Mouse (Mus musculus): ENCODE results near the gene Zbtb40. TPM values are rescaled to one million over a fixed set of nuclear protein-coding genes. Genes with fewer than 3 reads are reported as not detected.

Gene Zbtb40
- polyA plus RNA-seq, 1 experiment from 2014 or later, result 0.56 TPM

DNA sequence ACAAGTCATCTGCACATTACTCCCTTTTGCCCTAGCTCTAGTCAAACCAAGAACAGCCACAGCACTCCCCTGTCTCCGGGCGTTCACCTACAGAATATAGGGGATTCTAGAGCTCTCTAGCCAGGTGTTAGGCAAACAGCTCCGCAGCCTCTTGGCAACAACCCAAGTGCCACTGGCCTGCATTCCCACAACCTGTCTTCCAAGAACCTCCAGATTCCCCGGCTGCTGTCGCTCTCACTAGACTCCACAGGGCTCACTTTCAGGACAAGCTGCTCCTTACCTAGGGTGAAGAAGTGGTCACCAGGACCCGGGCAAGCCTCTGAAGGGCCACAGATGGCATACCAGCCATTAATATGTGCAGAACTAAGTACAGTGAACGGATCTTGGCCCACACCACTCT, 17.3 kb downstream of the Zbtb40 start:
- Histone ChIP-seq H3K9ac (replicated peaks) (no peak overlapping the region), H3K36me3 (replicated peaks; ENCODE audit: insufficient read depth, low read length) (no peaks in the 10 kb centered on the region), H3K27ac (ENCODE audit: low read depth) (no peak overlapping the region), H3K4me3 (ENCODE audit: low read depth, low read length) (no peak overlapping the region), H3K27me3 (ENCODE audit: insufficient read depth, low read length) (no peaks in the 10 kb centered on the region), H3K9me3 (ENCODE audit: low read length) (no peaks in the 10 kb centered on the region), H3K4me1 (ENCODE audit: insufficient read depth) (no peaks in the 10 kb centered on the region; the same call in 1 of the 2 replicates), H3K4me2 (ENCODE audit: low read depth, low read length) (no peak overlapping the region)
- TF ChIP-seq CTCF (IDR thresholded peaks at IDR 0.05; ENCODE audit: low read depth) (no peak), EP300 (IDR thresholded peaks at IDR 0.05; ENCODE audit: low read depth) (no peak)
- WGBS (ENCODE audit: insufficient replicate concordance), result 73% methylated on average over 7 of the region's 7 CpGs
- no peak for ATAC-seq
- DNase-seq, result no peak

DNA sequence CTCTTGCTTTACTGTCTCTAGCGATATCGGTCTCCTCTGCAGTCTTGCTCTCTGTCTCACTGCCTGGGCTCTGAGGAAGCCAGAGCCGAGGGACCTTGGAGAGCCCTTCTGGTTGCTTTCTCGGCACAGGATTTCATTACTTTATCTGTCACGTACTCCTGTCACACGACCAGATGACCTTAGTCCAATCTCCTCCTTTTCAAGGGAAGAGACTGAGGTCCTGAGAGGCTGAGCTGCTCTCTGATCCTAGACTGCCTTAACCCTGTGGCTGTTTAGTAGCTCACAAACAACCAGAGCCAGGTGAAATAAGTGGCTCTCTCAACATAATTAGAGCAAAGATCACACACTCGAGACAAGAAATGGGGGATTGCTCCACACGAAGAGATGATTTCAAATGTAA, 19.3 kb downstream of the Zbtb40 start:
- H3K4me1 ChIP-seq (ENCODE audit: insufficient read depth), result peaks cover 2% of the 10 kb centered on the region; the same call in 1 of the 2 replicates
- H3K36me3 ChIP-seq (replicated peaks; ENCODE audit: insufficient read depth, low read length), result no peaks in the 10 kb centered on the region
- no peak overlapping the region for H3K4me2 ChIP-seq (ENCODE audit: low read depth, low read length)
- ATAC-seq, result no peak
- no peaks in the 10 kb centered on the region for H3K9me3 ChIP-seq (ENCODE audit: low read length)
- DNase-seq, result no peak
- H3K27me3 ChIP-seq (ENCODE audit: insufficient read depth, low read length), result no peaks in the 10 kb centered on the region
- H3K9ac ChIP-seq (replicated peaks), result no peak overlapping the region
- WGBS (ENCODE audit: insufficient replicate concordance), result 60% methylated on average over 8 of the region's 8 CpGs
- no peak for TF ChIP-seq EP300 (IDR thresholded peaks at IDR 0.05; ENCODE audit: low read depth)
- no peak for TF ChIP-seq CTCF (IDR thresholded peaks at IDR 0.05; ENCODE audit: low read depth)
- H3K4me3 ChIP-seq (ENCODE audit: low read depth, low read length), result no peak overlapping the region
- H3K27ac ChIP-seq (ENCODE audit: low read depth), result no peak overlapping the region

DNA sequence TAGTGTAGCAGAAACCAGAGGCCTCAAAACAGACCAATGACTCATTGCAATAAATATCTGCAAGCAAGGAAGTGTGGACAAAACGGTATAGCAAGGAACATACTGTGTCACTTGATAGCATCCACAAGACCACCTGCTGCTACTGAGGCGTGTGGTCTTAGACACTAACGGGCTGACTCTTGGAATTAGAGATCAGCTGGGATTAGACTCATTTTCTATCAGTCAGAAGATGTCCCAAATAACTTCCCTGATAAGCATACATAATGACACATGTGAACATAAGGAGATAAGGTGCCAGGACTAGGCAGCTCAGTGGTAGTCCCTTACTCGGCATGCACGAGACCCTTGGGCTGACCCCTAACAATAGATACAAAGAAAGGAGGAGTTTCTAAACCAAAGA, 21.6 kb downstream of the Zbtb40 start:
- Histone ChIP-seq H3K9me3 (ENCODE audit: low read length) (no peaks in the 10 kb centered on the region), H3K4me3 (ENCODE audit: low read depth, low read length) (no peak overlapping the region), H3K4me1 (ENCODE audit: insufficient read depth) (peaks cover 2% of the 10 kb centered on the region; the same call in 1 of the 2 replicates), H3K9ac (replicated peaks) (no peak overlapping the region), H3K27ac (ENCODE audit: low read depth) (no peak overlapping the region), H3K4me2 (ENCODE audit: low read depth, low read length) (no peak overlapping the region), H3K36me3 (replicated peaks; ENCODE audit: insufficient read depth, low read length) (no peaks in the 10 kb centered on the region), H3K27me3 (ENCODE audit: insufficient read depth, low read length) (no peaks in the 10 kb centered on the region)
- ATAC-seq (no peak; the same call in 1 of the 2 replicates), DNase-seq (no peak)
- 60% methylated on average over 5 of the region's 5 CpGs for WGBS (ENCODE audit: insufficient replicate concordance)
- TF ChIP-seq CTCF (IDR thresholded peaks at IDR 0.05; ENCODE audit: low read depth), result no peak
- TF ChIP-seq EP300 (IDR thresholded peaks at IDR 0.05; ENCODE audit: low read depth), result no peak

DNA sequence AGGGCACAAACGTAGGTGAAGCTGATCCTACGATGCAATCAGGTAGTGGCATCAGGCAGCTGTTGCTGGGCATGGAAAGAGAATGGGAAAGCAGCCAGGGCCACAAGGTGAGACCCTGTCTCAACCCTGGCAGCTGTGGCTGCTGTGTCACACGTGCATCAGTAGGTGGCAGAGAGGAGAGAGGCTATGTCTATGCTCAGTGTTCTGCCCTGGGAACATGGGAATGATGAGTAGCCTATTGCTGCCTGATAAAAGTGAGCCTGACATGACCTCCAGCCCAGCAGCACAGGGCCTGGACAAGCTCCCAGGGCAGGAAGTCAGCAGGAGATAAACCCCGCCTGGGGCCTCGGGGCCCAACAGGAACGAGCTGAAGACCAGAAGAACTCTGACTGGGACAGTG, 23.0 kb downstream of the Zbtb40 start:
- no peak overlapping the region for H3K9ac ChIP-seq (replicated peaks)
- H3K27me3 ChIP-seq (ENCODE audit: insufficient read depth, low read length), result no peaks in the 10 kb centered on the region
- H3K4me1 ChIP-seq (ENCODE audit: insufficient read depth), result 0 out of 2 replicates have a peak, but pooled peaks cover 2% of the 10 kb centered on the region
- H3K36me3 ChIP-seq (replicated peaks; ENCODE audit: insufficient read depth, low read length), result no peaks in the 10 kb centered on the region
- DNase-seq (no peak), ATAC-seq (peak; percentile 23; the same call in 1 of the 2 replicates)
- 46% methylated on average over 6 of the region's 6 CpGs for WGBS (ENCODE audit: insufficient replicate concordance)
- TF ChIP-seq CTCF (IDR thresholded peaks at IDR 0.05; ENCODE audit: low read depth), result peak; percentile 43
- no peak for TF ChIP-seq EP300 (IDR thresholded peaks at IDR 0.05; ENCODE audit: low read depth)
- no peak overlapping the region for H3K27ac ChIP-seq (ENCODE audit: low read depth)
- no peaks in the 10 kb centered on the region for H3K9me3 ChIP-seq (ENCODE audit: low read length)
- H3K4me3 ChIP-seq (ENCODE audit: low read depth, low read length), result no peak overlapping the region
- no peak overlapping the region for H3K4me2 ChIP-seq (ENCODE audit: low read depth, low read length)

DNA sequence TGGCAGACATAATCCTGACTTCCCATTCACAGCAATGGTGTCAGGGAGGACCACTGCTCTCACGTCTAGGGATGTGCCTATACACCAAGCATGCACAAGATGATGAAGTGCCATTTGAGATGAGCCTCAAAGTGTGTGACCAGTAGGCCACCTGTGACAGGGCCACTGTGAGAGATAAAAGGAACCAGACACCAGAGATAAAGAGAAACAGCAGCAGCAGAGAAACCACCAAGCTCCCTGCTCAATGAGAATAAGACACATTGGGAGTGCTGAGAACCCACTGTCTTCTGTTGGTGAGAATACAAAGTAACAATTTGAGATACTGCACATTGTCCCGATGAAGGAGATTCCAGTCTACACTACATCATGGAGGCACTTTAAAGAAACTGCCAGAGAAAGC, 23.5 kb downstream of the Zbtb40 start:
- ATAC-seq (0 out of 2 replicates have a peak, but pooled peaks have one; percentile 15), DNase-seq (no peak)
- H3K4me3 ChIP-seq (ENCODE audit: low read depth, low read length), result no peak overlapping the region
- H3K4me2 ChIP-seq (ENCODE audit: low read depth, low read length), result no peak overlapping the region
- H3K4me1 ChIP-seq (ENCODE audit: insufficient read depth), result 0 out of 2 replicates have a peak, but pooled peaks cover 2% of the 10 kb centered on the region
- H3K9me3 ChIP-seq (ENCODE audit: low read length), result no peaks in the 10 kb centered on the region
- no peak for TF ChIP-seq EP300 (IDR thresholded peaks at IDR 0.05; ENCODE audit: low read depth)
- TF ChIP-seq CTCF (IDR thresholded peaks at IDR 0.05; ENCODE audit: low read depth), result no peak
- H3K27ac ChIP-seq (ENCODE audit: low read depth), result no peak overlapping the region
- H3K36me3 ChIP-seq (replicated peaks; ENCODE audit: insufficient read depth, low read length), result no peaks in the 10 kb centered on the region
- H3K9ac ChIP-seq (replicated peaks), result no peak overlapping the region
- H3K27me3 ChIP-seq (ENCODE audit: insufficient read depth, low read length), result no peaks in the 10 kb centered on the region
- 55% methylated on average over 2 of the region's 2 CpGs for WGBS (ENCODE audit: insufficient replicate concordance)

DNA sequence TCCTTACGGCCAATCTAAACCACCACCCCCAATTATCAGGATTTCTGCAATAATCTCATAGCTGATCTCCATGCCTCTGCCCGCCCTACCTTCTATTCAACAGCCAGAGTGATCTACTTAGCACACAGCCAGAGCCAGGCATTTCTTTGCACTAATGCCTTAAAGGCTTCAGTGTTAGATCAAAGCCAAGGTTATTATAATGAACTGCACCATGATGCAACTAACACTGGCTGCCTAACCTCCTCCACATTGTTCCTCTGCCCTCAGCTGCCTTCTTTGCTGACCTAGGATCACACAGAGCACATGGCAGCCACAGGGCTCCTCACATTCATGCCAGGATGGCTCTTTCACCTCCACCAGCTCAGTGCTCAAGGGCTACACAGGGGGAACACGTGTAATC, 28.5 kb downstream of the Zbtb40 start:
- Histone ChIP-seq H3K27ac (ENCODE audit: low read depth) (no peak overlapping the region), H3K36me3 (replicated peaks; ENCODE audit: insufficient read depth, low read length) (peaks cover 9% of the 10 kb centered on the region; the same call in 1 of the 2 replicates), H3K9ac (replicated peaks) (no peak overlapping the region), H3K9me3 (ENCODE audit: low read length) (no peaks in the 10 kb centered on the region), H3K4me2 (ENCODE audit: low read depth, low read length) (no peak overlapping the region), H3K27me3 (ENCODE audit: insufficient read depth, low read length) (no peaks in the 10 kb centered on the region), H3K4me1 (ENCODE audit: insufficient read depth) (no peaks in the 10 kb centered on the region), H3K4me3 (ENCODE audit: low read depth, low read length) (no peak overlapping the region)
- no peak for DNase-seq
- no peak for ATAC-seq
- TF ChIP-seq CTCF (IDR thresholded peaks at IDR 0.05; ENCODE audit: low read depth) (no peak), EP300 (IDR thresholded peaks at IDR 0.05; ENCODE audit: low read depth) (no peak)
- WGBS (ENCODE audit: insufficient replicate concordance), result 74% methylated on average over 3 of the region's 3 CpGs

DNA sequence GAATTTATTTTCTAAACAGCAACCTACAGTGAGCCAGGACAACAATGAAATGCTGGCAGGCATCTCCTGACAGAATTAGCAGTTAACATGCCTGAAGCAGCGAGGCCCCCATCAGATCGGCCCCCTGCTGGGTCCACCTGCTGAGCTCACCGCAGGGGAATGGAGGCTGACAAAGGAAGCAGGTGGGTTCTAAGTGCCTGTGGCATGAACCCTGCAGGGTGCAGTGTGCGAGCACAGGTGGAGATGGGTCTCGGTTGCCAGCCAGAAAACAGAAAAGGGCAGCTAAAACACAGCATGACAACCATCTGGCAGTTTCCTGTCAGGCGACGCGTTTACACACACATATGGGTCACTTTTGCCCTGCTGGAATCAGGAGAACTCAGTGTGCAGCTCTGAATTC, 32.7 kb downstream of the Zbtb40 start:
- Histone ChIP-seq H3K4me1 (ENCODE audit: insufficient read depth) (no peaks in the 10 kb centered on the region), H3K9ac (replicated peaks) (no peak overlapping the region), H3K27ac (ENCODE audit: low read depth) (no peak overlapping the region), H3K27me3 (ENCODE audit: insufficient read depth, low read length) (no peaks in the 10 kb centered on the region), H3K4me3 (ENCODE audit: low read depth, low read length) (no peak overlapping the region), H3K36me3 (replicated peaks; ENCODE audit: insufficient read depth, low read length) (peaks cover 9% of the 10 kb centered on the region; the same call in 1 of the 2 replicates), H3K9me3 (ENCODE audit: low read length) (no peaks in the 10 kb centered on the region), H3K4me2 (ENCODE audit: low read depth, low read length) (no peak overlapping the region)
- TF ChIP-seq EP300 (IDR thresholded peaks at IDR 0.05; ENCODE audit: low read depth) (no peak), CTCF (IDR thresholded peaks at IDR 0.05; ENCODE audit: low read depth) (no peak)
- no peak for ATAC-seq
- no peak for DNase-seq
- 73% methylated on average over 8 of the region's 8 CpGs for WGBS (ENCODE audit: insufficient replicate concordance)
